Mouse (Mus musculus) neutrophil, adult 65 days (primary cell): ENCODE measurements around the gene R3hcc1l. TPM values are rescaled to one million over a fixed set of nuclear protein-coding genes. Genes with fewer than 3 reads are reported as not detected.

Experiments used
- total RNA-seq: library from RNA; stranded (reverse); gene quantifications from 2 replicates; pipeline ENCODE4 v1.2.4, GENCODE M21; 2023

Gene R3hcc1l
- 27.4 and 28.5 TPM in 2 replicates for total RNA-seq

GRCm38 (mm10) chr19:42518620-42519310, at the start of gene R3hcc1l:
Gene R3hcc1l, plus strand, starts transcription at chr19:42518759.

GRCm38 (mm10) chr19:42612654-42613053, 94.1 kb downstream of the R3hcc1l start, which contains the start of gene Loxl4:
Gene Loxl4, minus strand, starts transcription at chr19:42612813.

Other genes with a start within 250 kb of the R3hcc1l start
- gene Crtac1, start 87.0 kb upstream of the R3hcc1l start, total RNA-seq = 4.9 and 8.3 TPM in 2 replicates
- gene Loxl4, start 94.1 kb downstream of the R3hcc1l start, total RNA-seq = 0.22 TPM in 1 of 2 replicates, not detected in the other
- 7.3 and 9.0 TPM in 2 replicates for gene Pyroxd2, start 234.0 kb downstream of the R3hcc1l start, total RNA-seq